Mouse (Mus musculus) CH12.LX (cell line): ENCODE results near the gene Rb1.

Experiments used
- CTCF ChIP-seq, 2 experiments: IDR thresholded peaks in 1 of 2; conservative IDR thresholded peaks in 1 of 2; 2 replicates each; pipeline ENCODE4 v1.5.1; 2011 to 2012; ENCODE audit warnings: low read depth in 2 of 2, low read length in 2 of 2, improper control_type of control experiment in 1 of 2, inconsistent platforms in 1 of 2, mild to moderate bottlenecking in 1 of 2, moderate library complexity in 1 of 2
- E2F4 ChIP-seq: IDR thresholded peaks from 2 replicates; pipeline ENCODE4 v1.6.1; 2011; ENCODE audit warnings: low read depth, low read length, improper control_type of control experiment; ENCODE audit not compliant: insufficient replicate concordance
- MAX ChIP-seq: IDR thresholded peaks from 2 replicates; pipeline ENCODE4 v1.6.1; 2011; ENCODE audit warnings: low read length, improper control_type of control experiment
- POLR2A ChIP-seq: IDR thresholded peaks from 2 replicates; pipeline ENCODE4 v1.6.1; 2011; ENCODE audit warnings: low read depth, mild to moderate bottlenecking, improper control_type of control experiment, low read length
- TCF12 ChIP-seq: IDR thresholded peaks from 2 replicates; pipeline ENCODE4 v1.6.1; 2014; ENCODE audit warnings: low read depth, mild to moderate bottlenecking, inconsistent platforms, low read length, improper control_type of control experiment
- UBTF ChIP-seq: IDR thresholded peaks from 2 replicates; pipeline ENCODE4 v1.6.1; 2012; ENCODE audit warnings: low read depth, mild to moderate bottlenecking, inconsistent platforms, low read length, improper control_type of control experiment, moderate library complexity
- USF1 ChIP-seq: IDR thresholded peaks from 2 replicates; pipeline ENCODE4 v1.6.1; 2014; ENCODE audit warnings: low read depth, mild to moderate bottlenecking, inconsistent platforms, low read length, improper control_type of control experiment
- ZC3H11A ChIP-seq: IDR thresholded peaks from 2 replicates; pipeline ENCODE4 v1.6.1; 2012; ENCODE audit warnings: low read depth, mild to moderate bottlenecking, inconsistent platforms, low read length, improper control_type of control experiment
- ZMIZ1 ChIP-seq: IDR thresholded peaks from 2 replicates; pipeline ENCODE4 v1.6.1; 2012; ENCODE audit warnings: low read depth, mild to moderate bottlenecking, inconsistent platforms, low read length, improper control_type of control experiment

DNA sequence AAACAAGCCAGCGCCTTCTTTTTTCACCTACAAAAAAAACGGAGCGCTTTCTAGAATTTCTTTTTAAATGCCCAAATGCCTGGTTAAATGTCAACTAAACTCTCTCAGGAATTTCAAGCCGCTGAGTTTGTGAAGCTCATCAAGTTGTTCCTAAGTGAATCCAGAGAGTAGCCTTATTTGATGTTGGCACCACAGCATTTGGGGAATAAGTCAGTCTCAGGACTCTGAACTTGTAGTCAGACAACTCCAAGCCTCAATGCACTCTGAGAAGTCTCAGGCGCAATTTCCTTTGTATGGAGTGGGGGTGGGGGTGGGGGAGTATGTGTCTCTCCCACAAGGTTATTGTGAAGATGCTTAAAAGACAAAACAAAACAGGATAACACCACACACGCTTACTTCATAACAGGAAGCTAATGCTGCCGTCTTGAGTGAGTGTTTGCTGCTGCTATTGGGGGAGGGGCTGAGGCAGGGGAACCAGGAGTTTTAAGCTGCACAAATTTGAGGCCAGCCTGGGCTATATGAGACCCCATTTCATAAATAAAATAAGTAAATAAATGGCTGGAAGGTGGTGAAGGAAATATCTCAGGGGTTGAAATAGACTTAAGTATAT is 23.5 kb upstream of the Rb1 start:
- no peak for TF ChIP-seq CTCF (conservative IDR thresholded peaks at IDR 0.05 in 1 of 2, IDR thresholded peaks at IDR 0.05 in 1 of 2; ENCODE audit: low read depth in 2 of 2, low read length in 2 of 2)
- TF ChIP-seq UBTF: no peak
- TF ChIP-seq ZC3H11A: no peak
- no peak for TF ChIP-seq MAX
- TF ChIP-seq TCF12: no peak
- no peak for TF ChIP-seq USF1
- no peak for TF ChIP-seq POLR2A
- no peak for TF ChIP-seq E2F4
- TF ChIP-seq ZMIZ1: no peak
